Mouse (Mus musculus) liver, postnatal 0 days (tissue): ENCODE data around the gene Mybbp1a.

Source experiments
- CTCF ChIP-seq: sonication (generic); IDR thresholded peaks from 2 replicates; pipeline ENCODE4 v1.5.1; 2016; ENCODE audit warnings: antibody characterized with exemption, low read depth
- EP300 ChIP-seq: IDR thresholded peaks from 2 replicates; pipeline ENCODE4 v1.6.1; 2016; ENCODE audit warnings: antibody characterized with exemption, low read depth, mild to moderate bottlenecking

- TF ChIP-seq CTCF (peak; percentile 26; the same call in 1 of the 2 replicates), EP300 (no peak)
These were observed 25.0 kb downstream of the Mybbp1a start for GRCm38 (mm10) chr11:72465978-72466693.
